Mouse (Mus musculus): ENCODE results near the gene Brix1. TPM values are rescaled to one million over a fixed set of nuclear protein-coding genes. Genes with fewer than 3 reads are reported as not detected.

Gene Brix1
- polyA plus RNA-seq, 1 experiment = 3.1 TPM

- TF ChIP-seq POLR2A (IDR thresholded peaks at IDR 0.05; ENCODE audit: low read depth, low read length) = no peak
- TF ChIP-seq CTCF (conservative IDR thresholded peaks at IDR 0.05; ENCODE audit: insufficient read depth, insufficient read length, low read depth, low read length) = no peak
- Histone ChIP-seq H3K27ac (ENCODE audit: insufficient read depth, low read depth, low read length) (no peak overlapping the region), H3K4me3 (ENCODE audit: insufficient read depth, low read depth, low read length) (no peak overlapping the region), H3K27me3 (replicated peaks; ENCODE audit: control insufficient read depth, insufficient read depth, low read length) (no peaks in the 10 kb centered on the region), H3K4me1 (ENCODE audit: control insufficient read depth, insufficient read depth, low read length) (no peaks in the 10 kb centered on the region), H3K36me3 (ENCODE audit: control insufficient read depth, insufficient read depth, low read length) (peaks cover 1% of the 10 kb centered on the region)
- WGBS = 75% methylated on average over 12 of the region's 12 CpGs
- DNase-seq = no peak
These were observed 24.8 kb downstream of the Brix1 start for GRCm38 (mm10) chr15:10460986-10461385.

DNA sequence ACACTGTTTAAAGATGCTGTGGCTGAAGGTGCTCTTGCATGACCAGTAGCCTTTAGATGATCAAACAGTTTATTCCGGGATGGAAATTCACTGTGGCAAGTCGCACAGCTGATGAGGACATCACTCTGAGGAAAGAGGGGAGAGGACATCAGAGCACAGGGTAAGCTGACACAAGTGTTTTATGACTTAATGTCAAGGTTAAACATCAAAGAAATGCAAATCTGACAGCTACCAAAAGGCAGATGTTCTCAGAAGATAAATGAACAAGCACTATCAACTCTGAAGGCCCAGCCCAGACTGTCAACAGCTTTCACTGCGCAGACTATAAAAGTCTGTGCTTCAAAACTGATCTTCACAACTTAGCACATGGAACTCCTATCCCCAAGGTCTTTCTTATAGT is 38.6 kb downstream of the Brix1 start:
- no peaks in the 10 kb centered on the region for H3K27me3 ChIP-seq (replicated peaks; ENCODE audit: control insufficient read depth, insufficient read depth, low read length)
- TF ChIP-seq CTCF (conservative IDR thresholded peaks at IDR 0.05; ENCODE audit: insufficient read depth, insufficient read length, low read depth, low read length) (no peak), POLR2A (IDR thresholded peaks at IDR 0.05; ENCODE audit: low read depth, low read length) (no peak)
- peaks cover 5% of the 10 kb centered on the region for H3K36me3 ChIP-seq (ENCODE audit: control insufficient read depth, insufficient read depth, low read length)
- no peaks in the 10 kb centered on the region for H3K4me1 ChIP-seq (ENCODE audit: control insufficient read depth, insufficient read depth, low read length)
- no peak for DNase-seq
- no peak overlapping the region for H3K4me3 ChIP-seq (ENCODE audit: insufficient read depth, low read depth, low read length)
- no peak overlapping the region for H3K27ac ChIP-seq (ENCODE audit: insufficient read depth, low read depth, low read length)
- 72% methylated on average over 3 of the region's 3 CpGs for WGBS

DNA sequence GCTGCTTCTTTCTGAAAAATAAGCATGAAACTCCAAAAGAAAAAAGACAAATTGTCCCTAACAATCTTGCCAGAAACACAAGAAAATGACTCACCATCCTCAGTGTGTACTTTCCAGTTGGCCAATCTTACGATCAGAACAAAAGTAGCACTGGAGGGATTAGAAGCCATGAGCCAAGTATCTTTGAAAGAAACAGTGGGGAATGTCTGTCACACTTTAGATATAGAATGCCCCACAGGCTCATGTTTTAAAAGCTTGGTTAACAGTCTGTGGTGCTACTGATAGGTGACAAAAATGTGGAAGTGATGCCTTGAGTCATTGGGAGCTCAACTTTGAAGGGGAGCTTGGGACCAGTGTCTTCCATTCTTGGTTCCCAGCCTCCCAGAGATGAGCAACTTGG is 43.5 kb downstream of the Brix1 start:
- Histone ChIP-seq H3K27ac (ENCODE audit: insufficient read depth, low read depth, low read length) (no peak overlapping the region), H3K4me3 (ENCODE audit: insufficient read depth, low read depth, low read length) (no peak overlapping the region), H3K4me1 (ENCODE audit: control insufficient read depth, insufficient read depth, low read length) (no peaks in the 10 kb centered on the region), H3K27me3 (replicated peaks; ENCODE audit: control insufficient read depth, insufficient read depth, low read length) (no peaks in the 10 kb centered on the region), H3K36me3 (ENCODE audit: control insufficient read depth, insufficient read depth, low read length) (peaks cover 5% of the 10 kb centered on the region)
- TF ChIP-seq POLR2A (IDR thresholded peaks at IDR 0.05; ENCODE audit: low read depth, low read length) (no peak), CTCF (conservative IDR thresholded peaks at IDR 0.05; ENCODE audit: insufficient read depth, insufficient read length, low read depth, low read length) (no peak)
- DNase-seq = no peak
- 86% methylated on average over 1 of the region's 1 CpGs for WGBS

GRCm38 (mm10) chr15:10441493-10441892 is 44.3 kb downstream of the Brix1 start:
- H3K4me1 ChIP-seq (ENCODE audit: control insufficient read depth, insufficient read depth, low read length) = no peaks in the 10 kb centered on the region
- no peak for TF ChIP-seq CTCF (conservative IDR thresholded peaks at IDR 0.05; ENCODE audit: insufficient read depth, insufficient read length, low read depth, low read length)
- no peak for TF ChIP-seq POLR2A (IDR thresholded peaks at IDR 0.05; ENCODE audit: low read depth, low read length)
- DNase-seq = no peak
- no peak overlapping the region for H3K4me3 ChIP-seq (ENCODE audit: insufficient read depth, low read depth, low read length)
- 75% methylated on average over 9 of the region's 9 CpGs for WGBS
- no peak overlapping the region for H3K27ac ChIP-seq (ENCODE audit: insufficient read depth, low read depth, low read length)
- H3K36me3 ChIP-seq (ENCODE audit: control insufficient read depth, insufficient read depth, low read length) = peaks cover 5% of the 10 kb centered on the region
- H3K27me3 ChIP-seq (replicated peaks; ENCODE audit: control insufficient read depth, insufficient read depth, low read length) = no peaks in the 10 kb centered on the region

DNA sequence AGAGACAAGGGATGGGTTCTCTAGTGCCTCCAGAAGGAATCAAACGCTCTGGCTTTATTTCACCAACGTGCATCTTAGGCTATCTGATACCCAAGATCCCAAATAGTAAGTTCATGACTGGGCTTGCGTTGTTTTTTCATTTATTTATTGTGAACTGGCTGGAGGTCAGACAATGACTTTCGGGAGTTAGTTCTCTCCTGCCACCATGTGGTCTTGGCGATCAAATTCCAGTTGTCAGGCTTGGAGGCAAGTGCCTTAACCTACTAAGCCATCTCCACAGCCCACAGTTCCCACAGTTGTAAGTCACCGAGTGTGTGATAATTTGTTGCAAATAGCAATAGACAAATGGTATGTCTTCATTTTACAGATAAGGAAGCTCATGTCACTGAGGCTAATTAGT is 45.8 kb downstream of the Brix1 start:
- Histone ChIP-seq H3K27me3 (replicated peaks; ENCODE audit: control insufficient read depth, insufficient read depth, low read length) (no peaks in the 10 kb centered on the region), H3K36me3 (ENCODE audit: control insufficient read depth, insufficient read depth, low read length) (no peaks in the 10 kb centered on the region), H3K4me1 (ENCODE audit: control insufficient read depth, insufficient read depth, low read length) (no peaks in the 10 kb centered on the region), H3K27ac (ENCODE audit: insufficient read depth, low read depth, low read length) (no peak overlapping the region), H3K4me3 (ENCODE audit: insufficient read depth, low read depth, low read length) (no peak overlapping the region)
- DNase-seq = peak; percentile 17
- WGBS = 36% methylated on average over 6 of the region's 6 CpGs
- no peak for TF ChIP-seq POLR2A (IDR thresholded peaks at IDR 0.05; ENCODE audit: low read depth, low read length)
- TF ChIP-seq CTCF (conservative IDR thresholded peaks at IDR 0.05; ENCODE audit: insufficient read depth, insufficient read length, low read depth, low read length) = peak; percentile 54

- TF ChIP-seq POLR2A (IDR thresholded peaks at IDR 0.05; ENCODE audit: low read depth, low read length) (no peak), CTCF (conservative IDR thresholded peaks at IDR 0.05; ENCODE audit: insufficient read depth, insufficient read length, low read depth, low read length) (no peak)
- 93% methylated on average over 1 of the region's 1 CpGs for WGBS
These were observed 48.9 kb downstream of the Brix1 start for GRCm38 (mm10) chr15:10436893-10437292.

GRCm38 (mm10) chr15:10426545-10427266 is 59.0 kb downstream of the Brix1 start:
- no peak for DNase-seq

More at GRCm38 (mm10) chr15:10436893-10437292, 48.9 kb downstream of the Brix1 start:
- DNase-seq = no peak
- no peaks in the 10 kb centered on the region for H3K36me3 ChIP-seq (ENCODE audit: control insufficient read depth, insufficient read depth, low read length)
- no peaks in the 10 kb centered on the region for H3K4me1 ChIP-seq (ENCODE audit: control insufficient read depth, insufficient read depth, low read length)
- no peak overlapping the region for H3K4me3 ChIP-seq (ENCODE audit: insufficient read depth, low read depth, low read length)
- no peaks in the 10 kb centered on the region for H3K27me3 ChIP-seq (replicated peaks; ENCODE audit: control insufficient read depth, insufficient read depth, low read length)
- no peak overlapping the region for H3K27ac ChIP-seq (ENCODE audit: insufficient read depth, low read depth, low read length)

More at GRCm38 (mm10) chr15:10426545-10427266, 59.0 kb downstream of the Brix1 start:
- WGBS = 80% methylated on average over 13 of the region's 13 CpGs
- Histone ChIP-seq H3K27ac (ENCODE audit: insufficient read depth, low read depth, low read length) (no peak overlapping the region), H3K36me3 (ENCODE audit: control insufficient read depth, insufficient read depth, low read length) (no peaks in the 10 kb centered on the region; the same call in 1 of the 2 replicates), H3K4me1 (ENCODE audit: control insufficient read depth, insufficient read depth, low read length) (peaks cover 2% of the 10 kb centered on the region), H3K27me3 (replicated peaks; ENCODE audit: control insufficient read depth, insufficient read depth, low read length) (no peaks in the 10 kb centered on the region), H3K4me3 (ENCODE audit: insufficient read depth, low read depth, low read length) (no peak overlapping the region)
- TF ChIP-seq CTCF (conservative IDR thresholded peaks at IDR 0.05; ENCODE audit: insufficient read depth, insufficient read length, low read depth, low read length) (no peak), POLR2A (IDR thresholded peaks at IDR 0.05; ENCODE audit: low read depth, low read length) (no peak)
